ENCODE assay signal across 8 mouse cellular contexts in the genomic region with DNA sequence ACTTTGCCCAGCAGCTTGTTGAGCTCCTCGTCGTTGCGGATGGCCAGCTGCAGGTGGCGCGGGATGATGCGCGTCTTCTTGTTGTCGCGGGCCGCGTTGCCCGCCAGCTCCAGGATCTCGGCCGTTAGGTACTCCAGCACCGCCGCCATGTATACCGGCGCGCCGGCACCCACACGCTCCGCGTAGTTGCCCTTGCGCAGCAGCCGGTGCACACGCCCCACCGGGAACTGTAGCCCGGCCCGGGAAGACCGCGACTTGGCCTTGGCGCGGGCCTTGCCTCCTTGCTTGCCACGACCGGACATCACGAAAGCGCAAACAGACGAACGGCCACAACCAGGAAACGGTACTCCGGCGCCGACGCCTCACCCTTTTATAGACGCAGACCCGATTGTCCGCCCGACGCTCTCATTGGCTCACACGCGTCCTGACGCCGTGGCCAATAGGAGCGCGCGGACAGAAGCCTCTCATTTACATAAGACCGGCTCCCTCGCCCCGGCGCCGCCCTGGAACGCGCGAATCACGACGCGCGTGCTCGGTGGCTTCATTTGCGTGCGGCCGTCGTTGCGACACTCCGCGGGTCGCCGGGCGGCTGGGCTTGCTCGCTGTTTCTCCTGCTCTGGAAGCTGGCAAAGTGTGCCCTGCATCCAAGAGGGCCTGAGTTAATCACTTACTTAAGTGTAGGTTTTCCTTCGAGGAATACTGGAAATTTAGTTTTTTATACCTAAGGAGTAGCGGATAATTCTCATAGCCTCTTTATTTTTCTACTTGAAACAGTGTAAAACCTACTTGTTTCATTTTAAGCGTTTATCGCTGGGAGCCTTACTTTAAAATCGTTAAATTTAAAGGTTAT. TPM values are rescaled to one million over a fixed set of nuclear protein-coding genes. Genes with fewer than 3 reads are reported as not detected.
A peak's percentile ranks its signal among the peaks of the same experiment; 100 is the strongest.
DNase-seq lines count a peak whose midpoint lies in the region; ATAC-seq lines count a peak whose summit lies in the region.
"Not testable (repeated sequence)": the region's sequence is repeated elsewhere in the genome, so short reads cannot be mapped to it uniquely, and the experiment has no call there.

Gene Hist2h2aa2, minus strand, starts transcription at position 328 of the 850 bp plus-strand sequence.

- peak within 1 kb of the TSS; percentile 80 for H3K27ac ChIP-seq in hindbrain, embryonic 14.5 days

- H3K36me3 ChIP-seq in hindbrain, embryonic 14.5 days (replicated peaks; ENCODE audit: control insufficient read depth, insufficient read depth), result not testable (repeated sequence)

- H3K4me1 ChIP-seq in hindbrain, embryonic 14.5 days (replicated peaks; ENCODE audit: control insufficient read depth, insufficient read depth, low read length), result peaks cover 22% of the 10 kb centered on the region

- peak; percentile 60 for DNase-seq in MN1 (ENCODE audit: low spot score)
- DNase-seq in cerebellum, postnatal 25 days, result peak; percentile 96 to 100
- peak; percentile 98 for DNase-seq in frontal cortex, postnatal 36 days (ENCODE audit: low spot score in 2 of 2)
- peak; percentile 67 for DNase-seq in hindbrain, embryonic 14.5 days (ENCODE audit: low spot score)
- peak; percentile 97 for DNase-seq in layer of hippocampus, postnatal 36 days
- peak; percentile 97 for DNase-seq in lung, postnatal 25 days (ENCODE audit: low spot score)
- peak; percentile 86 for DNase-seq in retina, postnatal 1 day
- DNase-seq in thymus, postnatal 4 days, result peak; percentile 92

- peak; percentile 92 for ATAC-seq in hindbrain, embryonic 14.5 days (ENCODE audit: low FRiP score)

- not testable (repeated sequence) for H3K27me3 ChIP-seq in hindbrain, embryonic 14.5 days (ENCODE audit: control insufficient read depth, insufficient read depth, low read length)

- 7% methylated on average over 17 of the region's 85 CpGs for WGBS in hindbrain, embryonic 14.5 days

- H3K4me3 ChIP-seq in hindbrain, embryonic 14.5 days (replicated peaks; ENCODE audit: low read length), result peak within 1 kb of the TSS; percentile 27

- H3K4me2 ChIP-seq in hindbrain, embryonic 14.5 days (replicated peaks), result peak within 1 kb of the TSS; percentile 51

- H3K9ac ChIP-seq in hindbrain, embryonic 14.5 days, result peak within 1 kb of the TSS; percentile 52

- H3K9me3 ChIP-seq in hindbrain, embryonic 14.5 days (ENCODE audit: control insufficient read depth, low read length), result not testable (repeated sequence)

RNA-seq across cellular contexts. Expression of gene Hist2h2aa2, which starts in this region (rescaled TPM):
- polyA plus RNA-seq in hindbrain, embryonic 14.5 days (2014; fragmentation: Nextera tagmentation; extraction: Ambion mirVana), result 32.2 and 46.8 TPM in 2 replicates
- total RNA-seq in layer of hippocampus, postnatal 36 days (2021), result 100 to 1,000 TPM; 193 to 195 TPM

Comparison
In these comparisons a context has a peak if more than half of its experiments do, and no peak if none do; other contexts are left out.
1. Peak in every context shown above with its lines: DNase-seq, ATAC-seq, H3K4me3 ChIP-seq and H3K27ac ChIP-seq.